Comparison of ENCODE assay signal across 22 mouse cellular contexts in the genomic region with DNA sequence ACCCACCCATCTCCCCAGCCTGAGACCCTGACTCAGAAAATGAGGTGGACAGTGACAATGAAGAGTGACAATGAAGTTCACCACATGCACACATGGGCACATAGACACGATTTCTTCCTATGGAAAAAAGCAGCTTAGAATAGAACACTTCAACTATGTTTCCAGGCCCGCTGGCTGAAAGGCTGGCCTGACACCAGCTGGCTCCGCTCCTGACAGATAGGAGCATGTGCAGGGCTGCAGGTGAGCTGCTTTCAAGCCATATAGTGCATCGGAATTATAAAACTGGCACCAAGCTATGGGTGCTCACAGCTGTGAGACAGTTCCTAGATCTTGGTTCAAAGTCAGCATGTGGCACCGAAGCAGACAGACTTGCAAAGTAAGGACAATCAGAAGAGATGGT. TPM values are rescaled to one million over a fixed set of nuclear protein-coding genes. Genes with fewer than 3 reads are reported as not detected.
A peak's percentile ranks its signal among the peaks of the same experiment; 100 is the strongest.
DNase-seq lines count a peak whose midpoint lies in the region; ATAC-seq and TF ChIP-seq lines count a peak whose summit lies in the region.
"Had no signal": no experiment of that assay in that cellular context is flagged by ENCODE, and none has a peak within 500 bp of the region (broad histone marks: within the 10 kb centered on the region; RNA-seq: fewer than 3 reads in every experiment).

No protein-coding gene starts in this region.

- no peak overlapping the region for H3K4me3 ChIP-seq in heart, embryonic 13.5 days
- H3K4me3 ChIP-seq in heart, embryonic 10.5 days = no peak overlapping the region
- no peak overlapping the region for H3K4me3 ChIP-seq in cerebellum, adult 2 months (replicated peaks; ENCODE audit: insufficient read depth, low read depth, low read length)
- H3K4me3 ChIP-seq: embryonic facial prominence, embryonic 13.5 days; erythroblast, embryonic 14.5 days; forebrain, embryonic 12.5 days; hindbrain, embryonic 15.5 days; intestine, embryonic 15.5 days; midbrain, embryonic 15.5 days; neural tube, embryonic 15.5 days had no signal

- intact Hi-C loops in heart, postnatal 14 days (cut with DNase I) = no loop called here

- TF ChIP-seq POLR2A in cerebellum, adult 2 months (IDR thresholded peaks at IDR 0.05; ENCODE audit: borderline replicate concordance, insufficient read depth, low read length) = no peak

- WGBS in heart, embryonic 13.5 days = 51% methylated on average over 5 of the region's 5 CpGs
- WGBS in heart, embryonic 10.5 days = 81% methylated on average over 5 of the region's 5 CpGs
- WGBS in cerebellum, adult 2 months = 34% methylated on average over 5 of the region's 5 CpGs

- no peaks in the 10 kb centered on the region for H3K27me3 ChIP-seq in heart, embryonic 13.5 days (replicated peaks)
- H3K27me3 ChIP-seq in heart, embryonic 10.5 days (ENCODE audit: insufficient read depth, poor library complexity, severe bottlenecking) = no peaks in the 10 kb centered on the region
- H3K27me3 ChIP-seq in cerebellum, adult 2 months (ENCODE audit: control insufficient read depth, insufficient read depth, low read length) = no peaks in the 10 kb centered on the region
- H3K27me3 ChIP-seq: embryonic facial prominence, embryonic 13.5 days; forebrain, embryonic 12.5 days; hindbrain, embryonic 15.5 days; intestine, embryonic 15.5 days; midbrain, embryonic 15.5 days; neural tube, embryonic 15.5 days had no signal

- H3K4me1 ChIP-seq in heart, embryonic 13.5 days = peaks cover 66% of the 10 kb centered on the region
- peaks cover 29% of the 10 kb centered on the region for H3K4me1 ChIP-seq in heart, embryonic 10.5 days
- H3K4me1 ChIP-seq in cerebellum, adult 2 months (ENCODE audit: control insufficient read depth, insufficient read depth, low read length) = peaks cover 48% of the 10 kb centered on the region
- H3K4me1 ChIP-seq: forebrain, embryonic 12.5 days; hindbrain, embryonic 15.5 days; neural tube, embryonic 15.5 days had no signal

- ATAC-seq in heart, embryonic 13.5 days (ENCODE audit: extremely low read depth, insufficient number of reproducible peaks, low FRiP score, low TSS enrichment) = no peak
- ATAC-seq: intestine, embryonic 15.5 days; midbrain, embryonic 15.5 days had no signal

- DNase-seq in heart, embryonic 10.5 days (ENCODE audit: low spot score) = no peak
- DNase-seq in cerebellum, adult 2 months = peak; percentile 67 to 70
- peak; percentile 71 to 72 for DNase-seq in cerebellum, postnatal 14 days
- peak; percentile 44 to 55 for DNase-seq in heart, postnatal 14 days
- no peak for DNase-seq in natural killer cell, adult 2 months (ENCODE audit: low spot score in 2 of 2)
- no peak for DNase-seq in urinary bladder, postnatal 36 days (ENCODE audit: low spot score in 2 of 2)
- DNase-seq: adrenal gland, adult 2 months; embryo, embryonic 11 days; kidney, adult 8-10 months; kidney, postnatal 14 days; lung, postnatal 4 days; thymus, adult 2 months; thymus, postnatal 4 days had no signal

- H3K9ac ChIP-seq in heart, embryonic 13.5 days = peak overlapping the region; percentile 1; the same call in 1 of the 2 replicates
- H3K9ac ChIP-seq: embryonic facial prominence, embryonic 13.5 days; forebrain, embryonic 12.5 days; hindbrain, embryonic 15.5 days; intestine, embryonic 15.5 days; midbrain, embryonic 15.5 days; neural tube, embryonic 15.5 days had no signal

- peak overlapping the region; percentile 51 for H3K27ac ChIP-seq in heart, embryonic 13.5 days (replicated peaks)
- H3K27ac ChIP-seq in heart, embryonic 10.5 days = no peak overlapping the region
- H3K27ac ChIP-seq in cerebellum, adult 2 months (ENCODE audit: insufficient read depth, low read length) = no peak overlapping the region
- H3K27ac ChIP-seq: embryonic facial prominence, embryonic 13.5 days; forebrain, embryonic 12.5 days; hindbrain, embryonic 15.5 days; intestine, embryonic 15.5 days; midbrain, embryonic 15.5 days; neural tube, embryonic 15.5 days; stomach, postnatal 0 days had no signal

- no peak for TF ChIP-seq CTCF in cerebellum, adult 2 months (IDR thresholded peaks at IDR 0.05; ENCODE audit: borderline replicate concordance, insufficient read depth, low read depth, low read length)

- no peaks in the 10 kb centered on the region for H3K9me3 ChIP-seq in heart, embryonic 13.5 days
- H3K9me3 ChIP-seq in heart, embryonic 10.5 days = no peaks in the 10 kb centered on the region
- H3K9me3 ChIP-seq: embryonic facial prominence, embryonic 13.5 days; forebrain, embryonic 12.5 days; hindbrain, embryonic 15.5 days; intestine, embryonic 15.5 days; midbrain, embryonic 15.5 days; neural tube, embryonic 15.5 days had no signal

- peaks cover 87% of the 10 kb centered on the region for H3K36me3 ChIP-seq in heart, embryonic 13.5 days
- peaks cover 42% of the 10 kb centered on the region for H3K36me3 ChIP-seq in heart, embryonic 10.5 days

- H3K4me2 ChIP-seq in heart, embryonic 13.5 days = no peak overlapping the region
- H3K4me2 ChIP-seq: embryonic facial prominence, embryonic 13.5 days; forebrain, embryonic 12.5 days; hindbrain, embryonic 15.5 days; intestine, embryonic 15.5 days; midbrain, embryonic 15.5 days; neural tube, embryonic 15.5 days had no signal

RNA-seq across cellular contexts. Expression of gene Dnah17, which starts 39.9 kb away (rescaled TPM):
- polyA plus RNA-seq in heart, embryonic 13.5 days (2015; fragmentation: Nextera tagmentation; extraction: Ambion mirVana) = 0.05 and 0.10 TPM in 2 replicates
- polyA plus RNA-seq in heart, embryonic 10.5 days (2016; fragmentation: Nextera tagmentation; extraction: Ambion mirVana) = 0.12 and 0.14 TPM in 2 replicates
- 0.03 and 0.07 TPM in 2 replicates for polyA plus RNA-seq in cerebellum, adult 2 months (2012; rRNA removed)
- total RNA-seq in heart, postnatal 14 days (2021) = under 1 TPM; 0.10 to 0.17 TPM
- polyA plus RNA-seq: erythroblast, embryonic 14.5 days had no signal

Comparison
In these comparisons a context has a peak if more than half of its experiments do, and no peak if none do; other contexts are left out.
1. DNase-seq: peak in cerebellum, adult 2 months (2 of 2), cerebellum, postnatal 14 days (2 of 2) and heart, postnatal 14 days (2 of 2); none in heart, embryonic 10.5 days (single experiment), natural killer cell, adult 2 months (0 of 2) and urinary bladder, postnatal 36 days (0 of 2).